Mouse (Mus musculus) common myeloid progenitor, adult 5-6 weeks (primary cell): ENCODE measurements around the gene Ghrhr. TPM values are rescaled to one million over a fixed set of nuclear protein-coding genes. Genes with fewer than 3 reads are reported as not detected.

ENCODE experiments used
- ATAC-seq: replicated peaks from 2 replicates; pipeline ENCODE4 v1.8.0; 2016; ENCODE audit warnings: low read depth, mild to moderate bottlenecking, moderate TSS enrichment, inconsistent platforms; ENCODE audit not compliant: poor library complexity, severe bottlenecking
- total RNA-seq: library from RNA; stranded (forward); fragments of 200-1000, 187-1606 nt; gene quantifications from 2 replicates; pipeline ENCODE4 v1.2.3, GENCODE M21; 2017

Ghrhr gene
- total RNA-seq, 1 experiment from 2014 or later: not detected

- no peak for ATAC-seq
Measured at GRCm38 (mm10) chr6:55350383-55350952, 25.6 kb upstream of the Ghrhr start.

GRCm38 (mm10) chr6:55351712-55352111 lies 24.4 kb upstream of the Ghrhr start:
- ATAC-seq: no peak

GRCm38 (mm10) chr6:55353711-55354445 lies 22.2 kb upstream of the Ghrhr start:
- ATAC-seq: no peak

- ATAC-seq: no peak
Measured at GRCm38 (mm10) chr6:55354456-55355117, 21.5 kb upstream of the Ghrhr start.

- no peak for ATAC-seq
Measured at GRCm38 (mm10) chr6:55355575-55355974, 20.5 kb upstream of the Ghrhr start.

GRCm38 (mm10) chr6:55356017-55356703 lies 19.9 kb upstream of the Ghrhr start:
- peak; percentile 79 for ATAC-seq

GRCm38 (mm10) chr6:55356976-55357635 lies 19.0 kb upstream of the Ghrhr start:
- ATAC-seq: no peak

- no peak for ATAC-seq
Measured at GRCm38 (mm10) chr6:55357636-55358031, 18.5 kb upstream of the Ghrhr start.

- ATAC-seq: peak; percentile 72
Measured at GRCm38 (mm10) chr6:55358731-55359143, 17.4 kb upstream of the Ghrhr start.

- ATAC-seq: no peak
Measured at GRCm38 (mm10) chr6:55362663-55363062, 13.4 kb upstream of the Ghrhr start.

GRCm38 (mm10) chr6:55367126-55367525 lies 9.0 kb upstream of the Ghrhr start:
- no peak for ATAC-seq

- peak; percentile 85 for ATAC-seq
Measured at GRCm38 (mm10) chr6:55370831-55371230, 5.3 kb upstream of the Ghrhr start.

GRCm38 (mm10) chr6:55376511-55376910 lies 416 bp downstream of the Ghrhr start:
- no peak for ATAC-seq

- ATAC-seq: no peak
Measured at GRCm38 (mm10) chr6:55377461-55377860, 1.4 kb downstream of the Ghrhr start.

- peak; percentile 72 for ATAC-seq
Measured at GRCm38 (mm10) chr6:55379641-55380335, 3.7 kb downstream of the Ghrhr start.

- no peak for ATAC-seq
Measured at GRCm38 (mm10) chr6:55381966-55382365, 5.9 kb downstream of the Ghrhr start.

GRCm38 (mm10) chr6:55383897-55384296 lies 7.8 kb downstream of the Ghrhr start:
- peak; percentile 71 for ATAC-seq

GRCm38 (mm10) chr6:55384356-55384951 lies 8.4 kb downstream of the Ghrhr start:
- ATAC-seq: no peak

GRCm38 (mm10) chr6:55388546-55389169 lies 12.6 kb downstream of the Ghrhr start:
- ATAC-seq: no peak
